Mouse (Mus musculus) embryonic facial prominence, embryonic 15.5 days (tissue): ENCODE results near the gene Etv6. TPM values are rescaled to one million over a fixed set of nuclear protein-coding genes. Genes with fewer than 3 reads are reported as not detected.
A peak's percentile ranks its signal among the peaks of the same experiment; 100 is the strongest.

Source experiments
- ATAC-seq: fragments of 200-750 bp; cut with Nextera tagmentation; 2 replicates; pipeline ENCODE4 v1.8.0; 2017; ENCODE audit warnings: low read depth, moderate TSS enrichment; ENCODE audit not compliant: insufficient number of reproducible peaks, low FRiP score, low TSS enrichment
- H3K27ac ChIP-seq: fragments of 300-500 bp; sonication (generic); replicated peaks from 2 replicates; pipeline ENCODE4 v1.5.1; 2015; ENCODE audit warnings: mild to moderate bottlenecking, inconsistent platforms
- H3K27me3 ChIP-seq: fragments of 300-500 bp; sonication (generic); 2 replicates; pipeline ENCODE4 v1.6.1; 2015; ENCODE audit warnings: inconsistent platforms
- H3K36me3 ChIP-seq: fragments of 300-500 bp; sonication (generic); 2 replicates; pipeline ENCODE4 v1.6.1; 2015; ENCODE audit warnings: mild to moderate bottlenecking, inconsistent platforms
- H3K4me1 ChIP-seq: fragments of 300-500 bp; sonication (generic); 2 replicates; pipeline ENCODE4 v1.6.1; 2015; ENCODE audit warnings: inconsistent platforms
- H3K4me2 ChIP-seq: fragments of 300-500 bp; sonication (generic); replicated peaks from 2 replicates; pipeline ENCODE4 v1.6.1; 2015; ENCODE audit warnings: mild to moderate bottlenecking, inconsistent platforms
- H3K4me3 ChIP-seq: fragments of 300-500 bp; sonication (generic); replicated peaks from 2 replicates; pipeline ENCODE4 v1.5.1; 2015; ENCODE audit warnings: mild to moderate bottlenecking, inconsistent platforms
- H3K9ac ChIP-seq: fragments of 300-500 bp; sonication (generic); 2 replicates; pipeline ENCODE4 v1.6.1; 2015; ENCODE audit warnings: inconsistent platforms
- H3K9me3 ChIP-seq: fragments of 300-500 bp; sonication (generic); replicated peaks from 2 replicates; pipeline ENCODE4 v1.6.1; 2016; ENCODE audit warnings: inconsistent platforms
- WGBS: fragments of 180-500 bp; shearing (Covaris S2); methylation state at CpG from one replicate; pipeline ENCODE4 v1.1.7; 2015; 5-methylcytosine and 5-hydroxymethylcytosine counted together
- polyA plus RNA-seq: library from polyadenylated mRNA; unstranded; fragments of >200 nt; fragmentation: Nextera tagmentation; extraction: Ambion mirVana; gene quantifications from 2 replicates; pipeline ENCODE4 v1.2.1, GENCODE M21; 2015

Etv6 gene
- polyA plus RNA-seq, 1 experiment from 2014 or later: 11.6 TPM

- H3K4me1 ChIP-seq: peaks cover 29% of the 10 kb centered on the region
- H3K36me3 ChIP-seq: no peaks in the 10 kb centered on the region
- H3K9me3 ChIP-seq: no peaks in the 10 kb centered on the region
- no peak overlapping the region for H3K27ac ChIP-seq
- no peak overlapping the region for H3K4me2 ChIP-seq
- 77% methylated on average over 7 of the region's 7 CpGs for WGBS
- no peak for ATAC-seq
- no peak overlapping the region for H3K9ac ChIP-seq
- H3K4me3 ChIP-seq: no peak overlapping the region
- no peaks in the 10 kb centered on the region for H3K27me3 ChIP-seq
Measured at GRCm38 (mm10) chr6:134190597-134191278, 155.2 kb downstream of the Etv6 start.

- H3K36me3 ChIP-seq: no peaks in the 10 kb centered on the region
- no peak overlapping the region for H3K4me3 ChIP-seq
- H3K27ac ChIP-seq: no peak overlapping the region
- H3K9me3 ChIP-seq: no peaks in the 10 kb centered on the region
- no peak for ATAC-seq
- H3K27me3 ChIP-seq: no peaks in the 10 kb centered on the region
- H3K4me1 ChIP-seq: peaks cover 19% of the 10 kb centered on the region
- H3K9ac ChIP-seq: no peak overlapping the region
- no peak overlapping the region for H3K4me2 ChIP-seq
Measured at GRCm38 (mm10) chr6:134192710-134193109, 157.2 kb downstream of the Etv6 start.

- Histone ChIP-seq H3K4me3 (no peak overlapping the region), H3K4me2 (no peak overlapping the region), H3K36me3 (no peaks in the 10 kb centered on the region), H3K9ac (no peak overlapping the region), H3K9me3 (no peaks in the 10 kb centered on the region), H3K27me3 (no peaks in the 10 kb centered on the region), H3K4me1 (peaks cover 12% of the 10 kb centered on the region), H3K27ac (peak overlapping the region; percentile 39; the same call in 1 of the 2 replicates)
- ATAC-seq: no peak
- 87% methylated on average over 1 of the region's 1 CpGs for WGBS
Measured at GRCm38 (mm10) chr6:134199895-134200294, 164.4 kb downstream of the Etv6 start.

- 66% methylated on average over 10 of the region's 10 CpGs for WGBS
- H3K36me3 ChIP-seq: no peaks in the 10 kb centered on the region
- H3K27me3 ChIP-seq: no peaks in the 10 kb centered on the region
- no peaks in the 10 kb centered on the region for H3K9me3 ChIP-seq
- no peak overlapping the region for H3K4me3 ChIP-seq
- H3K4me2 ChIP-seq: no peak overlapping the region
- peaks cover 12% of the 10 kb centered on the region for H3K4me1 ChIP-seq
- no peak for ATAC-seq
- no peak overlapping the region for H3K9ac ChIP-seq
- H3K27ac ChIP-seq: 0 out of 2 replicates have a peak overlapping the region, but pooled peaks have one; percentile 39
Measured at GRCm38 (mm10) chr6:134200577-134200976, 165.1 kb downstream of the Etv6 start.

DNA sequence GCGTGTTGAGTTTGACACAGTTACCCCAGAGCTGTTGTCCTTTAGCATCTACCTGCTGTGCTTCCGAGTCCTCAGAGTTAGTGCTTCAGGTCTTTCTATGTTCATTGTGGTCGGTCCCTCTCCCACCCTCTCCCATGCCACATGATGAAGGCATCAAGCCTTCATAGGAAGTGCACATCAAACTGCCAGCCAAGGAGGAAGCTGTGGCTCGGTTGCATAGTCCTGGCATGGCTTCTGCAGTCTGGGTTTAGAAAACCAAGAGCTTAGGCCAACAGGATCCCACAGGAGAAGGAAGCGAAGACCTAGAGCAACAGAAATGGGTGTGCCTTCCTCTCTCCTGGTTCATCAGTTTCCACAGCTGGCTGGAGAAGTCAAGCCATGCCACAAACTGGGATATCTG, 166.7 kb downstream of the Etv6 start:
- WGBS: 87% methylated on average over 5 of the region's 5 CpGs
- Histone ChIP-seq H3K9ac (no peak overlapping the region), H3K4me1 (peaks cover 16% of the 10 kb centered on the region), H3K36me3 (no peaks in the 10 kb centered on the region), H3K27ac (no peak overlapping the region), H3K9me3 (no peaks in the 10 kb centered on the region), H3K4me2 (no peak overlapping the region), H3K27me3 (no peaks in the 10 kb centered on the region), H3K4me3 (no peak overlapping the region)
- no peak for ATAC-seq

- Histone ChIP-seq H3K27ac (no peak overlapping the region), H3K4me1 (peaks cover 28% of the 10 kb centered on the region), H3K9me3 (no peaks in the 10 kb centered on the region), H3K9ac (no peak overlapping the region), H3K4me2 (no peak overlapping the region), H3K4me3 (no peak overlapping the region), H3K36me3 (no peaks in the 10 kb centered on the region), H3K27me3 (no peaks in the 10 kb centered on the region)
- ATAC-seq: no peak
- WGBS: 90% methylated on average over 10 of the region's 11 CpGs
Measured at GRCm38 (mm10) chr6:134205163-134205562, 169.7 kb downstream of the Etv6 start.

GRCm38 (mm10) chr6:134205726-134206125, 170.2 kb downstream of the Etv6 start:
- Histone ChIP-seq H3K27me3 (no peaks in the 10 kb centered on the region), H3K27ac (no peak overlapping the region), H3K4me2 (no peak overlapping the region), H3K9me3 (no peaks in the 10 kb centered on the region), H3K4me3 (no peak overlapping the region), H3K4me1 (peaks cover 24% of the 10 kb centered on the region), H3K9ac (no peak overlapping the region), H3K36me3 (no peaks in the 10 kb centered on the region)
- 60% methylated on average over 5 of the region's 5 CpGs for WGBS
- ATAC-seq: no peak

- Histone ChIP-seq H3K27ac (no peak overlapping the region), H3K9ac (no peak overlapping the region), H3K9me3 (no peaks in the 10 kb centered on the region), H3K4me1 (peaks cover 24% of the 10 kb centered on the region), H3K4me2 (no peak overlapping the region), H3K27me3 (no peaks in the 10 kb centered on the region), H3K36me3 (no peaks in the 10 kb centered on the region), H3K4me3 (no peak overlapping the region)
- ATAC-seq: no peak
- 76% methylated on average over 5 of the region's 5 CpGs for WGBS
Measured at GRCm38 (mm10) chr6:134206251-134206650, 170.8 kb downstream of the Etv6 start.

DNA sequence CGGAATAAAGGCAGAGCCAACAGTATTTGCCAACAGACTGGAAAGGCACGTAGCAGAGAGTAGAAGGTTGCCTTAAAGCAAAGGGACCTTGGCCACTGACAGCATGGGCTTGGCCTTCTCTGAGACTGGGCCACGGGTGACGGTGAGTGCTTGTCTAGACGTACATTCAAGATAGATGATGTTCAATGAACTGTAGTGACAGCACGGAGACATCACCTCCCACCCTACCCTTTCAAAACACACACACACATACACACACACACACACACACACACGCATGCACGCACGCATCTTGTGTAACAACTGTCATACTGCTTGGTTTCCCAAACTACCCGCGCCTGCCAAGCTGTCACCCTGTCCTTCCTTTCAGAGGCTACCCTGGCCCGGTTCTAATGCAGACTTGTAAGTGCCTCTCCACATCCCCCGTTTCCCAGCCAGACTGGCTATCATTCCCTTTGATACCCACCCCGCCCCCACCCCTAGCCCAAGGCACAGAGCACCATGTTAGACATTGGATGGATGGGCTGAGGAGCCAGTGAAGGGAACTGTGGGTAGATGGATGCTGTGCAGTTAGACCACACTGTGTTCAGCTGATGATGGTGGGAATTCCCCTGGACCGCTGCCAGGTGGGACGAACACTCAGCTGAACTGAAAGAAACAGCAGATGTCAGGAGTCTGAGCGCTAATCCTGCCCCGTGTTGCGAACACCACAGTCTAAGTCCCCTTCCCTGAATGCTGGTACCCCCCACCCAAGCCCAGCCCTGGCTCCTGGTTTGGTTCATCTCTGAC, 172.1 kb downstream of the Etv6 start:
- peak; percentile 71 for ATAC-seq
- Histone ChIP-seq H3K9ac (no peak overlapping the region), H3K27ac (0 out of 2 replicates have a peak overlapping the region, but pooled peaks have one; percentile 1), H3K4me3 (no peak overlapping the region), H3K27me3 (no peaks in the 10 kb centered on the region), H3K4me1 (peaks cover 24% of the 10 kb centered on the region), H3K36me3 (no peaks in the 10 kb centered on the region), H3K4me2 (peak overlapping the region; percentile 21; the same call in 1 of the 2 replicates), H3K9me3 (no peaks in the 10 kb centered on the region)
- 61% methylated on average over 19 of the region's 19 CpGs for whole genome bisulfite sequencing

DNA sequence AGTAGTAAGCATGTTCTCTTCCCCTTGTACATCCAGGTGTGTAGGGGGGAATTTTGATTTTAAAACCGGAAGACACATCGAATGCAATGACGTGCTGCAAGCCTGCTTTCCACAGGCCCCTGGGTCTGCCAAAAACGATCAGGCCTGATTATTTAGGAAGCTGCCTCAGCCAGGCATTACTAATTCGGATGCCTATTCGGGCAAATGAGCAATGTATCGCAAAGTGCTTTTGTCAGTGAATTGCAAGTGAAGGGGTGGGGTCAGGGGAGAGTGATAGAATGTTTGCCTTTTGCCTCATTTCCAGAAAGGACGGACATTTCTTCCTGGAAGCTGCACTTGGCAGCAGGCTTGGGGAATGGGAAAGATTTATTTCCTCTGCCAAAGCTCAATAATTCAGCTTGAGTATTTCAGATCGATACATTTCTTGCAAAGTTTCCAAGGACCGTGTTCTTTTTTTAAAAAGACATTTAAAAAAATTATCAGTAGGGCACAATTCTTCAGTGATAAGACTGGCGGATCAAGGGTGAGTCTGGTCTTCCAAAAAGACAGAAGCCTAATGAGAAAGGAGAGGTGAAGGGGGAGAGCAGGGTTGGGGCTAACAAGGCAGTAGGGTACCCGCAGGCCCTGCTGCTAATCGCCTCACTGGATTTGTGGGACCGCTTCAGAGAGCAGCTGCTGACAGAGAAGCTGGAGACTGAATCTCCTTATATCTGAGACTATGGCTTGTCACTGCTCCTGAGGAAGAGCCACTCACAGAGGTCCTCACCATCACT, 172.9 kb downstream of the Etv6 start:
- H3K9ac ChIP-seq: no peak overlapping the region
- H3K4me1 ChIP-seq: peaks cover 24% of the 10 kb centered on the region
- H3K27ac ChIP-seq: 0 out of 2 replicates have a peak overlapping the region, but pooled peaks have one; percentile 1
- H3K4me2 ChIP-seq: peak overlapping the region; percentile 21; the same call in 1 of the 2 replicates
- 53% methylated on average over 14 of the region's 14 CpGs for WGBS
- H3K9me3 ChIP-seq: no peaks in the 10 kb centered on the region
- no peak overlapping the region for H3K4me3 ChIP-seq
- H3K27me3 ChIP-seq: no peaks in the 10 kb centered on the region
- peak; percentile 30 for ATAC-seq
- no peaks in the 10 kb centered on the region for H3K36me3 ChIP-seq
